Mouse (Mus musculus): ENCODE results near the gene Frmd4a. TPM values are rescaled to one million over a fixed set of nuclear protein-coding genes. Genes with fewer than 3 reads are reported as not detected.

Gene Frmd4a
- polyA plus RNA-seq, 1 experiment from 2014 or later, result 19.3 TPM

DNA sequence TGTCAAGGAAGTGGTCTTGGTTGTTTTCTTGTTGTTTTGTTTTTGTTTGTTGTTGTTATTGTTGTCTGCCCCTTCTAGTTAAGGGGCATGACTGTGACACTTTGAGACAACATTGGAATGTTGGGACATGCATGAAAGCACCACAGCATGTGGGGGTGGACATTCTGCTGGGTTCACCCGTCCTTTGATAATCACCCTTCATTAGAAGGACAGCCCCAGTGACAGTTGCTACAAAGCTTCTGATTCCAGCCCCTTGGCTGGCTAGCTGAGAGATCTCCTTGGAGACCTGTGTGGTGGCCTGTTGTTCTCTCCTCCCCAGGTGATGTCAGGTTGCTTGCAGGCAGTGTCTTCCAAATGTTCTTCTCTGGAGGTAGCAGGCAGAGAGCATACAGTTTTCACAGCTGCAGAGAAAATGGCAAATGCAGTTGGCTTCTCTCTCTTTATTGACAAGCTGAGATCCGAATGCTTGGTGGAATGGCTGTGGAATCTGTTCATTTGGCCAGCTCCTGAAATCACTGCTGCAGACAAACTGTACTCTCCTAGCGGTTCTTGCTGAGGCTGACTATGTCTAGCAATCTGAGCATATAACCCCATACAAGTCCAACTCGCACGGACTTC is 136.6 kb downstream of the Frmd4a start:
- no peak overlapping the region for H3K9ac ChIP-seq (ENCODE audit: low read length)
- H3K4me2 ChIP-seq (ENCODE audit: low read depth, low read length), result no peak overlapping the region

DNA sequence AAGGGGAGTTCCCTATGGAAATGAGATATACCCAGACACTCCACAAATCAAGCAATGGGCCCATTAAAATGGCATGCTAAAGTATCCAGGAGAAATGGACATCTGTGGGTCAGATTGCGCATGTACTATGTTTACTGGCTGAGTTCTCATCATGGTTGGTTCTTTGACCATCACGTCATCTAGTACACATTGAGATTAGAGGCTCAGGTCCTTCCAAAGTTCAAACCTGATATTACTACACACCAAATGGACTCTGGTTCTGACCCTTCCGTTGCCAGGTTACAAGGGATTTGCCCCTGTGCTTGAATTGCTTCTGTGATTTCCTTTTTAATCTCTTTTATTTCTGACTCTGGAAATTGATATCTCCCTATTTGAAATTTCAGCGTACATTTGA is 137.1 kb downstream of the Frmd4a start:
- Histone ChIP-seq H3K4me2 (ENCODE audit: low read depth, low read length) (no peak overlapping the region), H3K27ac (ENCODE audit: low read length) (no peak overlapping the region), H3K9me3 (replicated peaks; ENCODE audit: control insufficient read depth, low read length) (no peaks in the 10 kb centered on the region), H3K9ac (ENCODE audit: low read length) (no peak overlapping the region), H3K36me3 (ENCODE audit: control insufficient read depth, insufficient read depth) (no peaks in the 10 kb centered on the region), H3K27me3 (ENCODE audit: control insufficient read depth, insufficient read depth, low read length) (no peaks in the 10 kb centered on the region), H3K4me3 (ENCODE audit: low read length) (no peak overlapping the region), H3K4me1 (ENCODE audit: control insufficient read depth, insufficient read depth, low read length) (peaks cover 8% of the 10 kb centered on the region)
- 91% methylated on average over 4 of the region's 4 CpGs for WGBS
- ATAC-seq (replicated peaks; ENCODE audit: extremely low read depth, insufficient read depth, low FRiP score), result no peak

More for the DNA sequence above, 136.6 kb downstream of the Frmd4a start:
- Histone ChIP-seq H3K27ac (ENCODE audit: low read length) (no peak overlapping the region), H3K4me1 (ENCODE audit: control insufficient read depth, insufficient read depth, low read length) (peaks cover 3% of the 10 kb centered on the region), H3K4me3 (ENCODE audit: low read length) (no peak overlapping the region), H3K36me3 (ENCODE audit: control insufficient read depth, insufficient read depth) (no peaks in the 10 kb centered on the region), H3K9me3 (replicated peaks; ENCODE audit: control insufficient read depth, low read length) (no peaks in the 10 kb centered on the region), H3K27me3 (ENCODE audit: control insufficient read depth, insufficient read depth, low read length) (no peaks in the 10 kb centered on the region)
- ATAC-seq (replicated peaks; ENCODE audit: extremely low read depth, insufficient read depth, low FRiP score), result no peak
- WGBS, result 70% methylated on average over 5 of the region's 5 CpGs

DNA sequence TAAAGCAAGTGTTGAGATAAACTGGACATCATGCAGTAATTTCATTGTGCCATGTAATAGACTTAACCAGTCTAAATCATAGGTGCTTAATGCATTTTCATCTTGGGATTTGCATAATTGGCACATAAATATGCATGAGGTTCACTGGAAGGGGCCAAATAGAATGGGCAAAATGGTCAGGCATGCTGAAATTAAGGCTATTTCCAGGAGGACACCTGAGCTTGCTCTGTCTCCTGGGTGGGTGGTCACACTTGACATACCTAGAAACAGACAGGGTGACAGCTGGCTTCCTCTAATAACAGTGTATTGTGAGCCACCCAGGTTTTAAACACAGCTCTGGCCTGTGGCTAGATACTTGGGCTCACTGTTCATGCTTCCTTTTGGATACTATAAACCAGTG is 137.9 kb downstream of the Frmd4a start:
- H3K9me3 ChIP-seq (replicated peaks; ENCODE audit: control insufficient read depth, low read length), result no peaks in the 10 kb centered on the region
- H3K27ac ChIP-seq (ENCODE audit: low read length), result no peak overlapping the region
- H3K4me1 ChIP-seq (ENCODE audit: control insufficient read depth, insufficient read depth, low read length), result peaks cover 12% of the 10 kb centered on the region
- H3K9ac ChIP-seq (ENCODE audit: low read length), result no peak overlapping the region
- H3K4me2 ChIP-seq (ENCODE audit: low read depth, low read length), result no peak overlapping the region
- no peak overlapping the region for H3K4me3 ChIP-seq (ENCODE audit: low read length)
- no peak for ATAC-seq (replicated peaks; ENCODE audit: extremely low read depth, insufficient read depth, low FRiP score)
- H3K36me3 ChIP-seq (ENCODE audit: control insufficient read depth, insufficient read depth), result no peaks in the 10 kb centered on the region
- no peaks in the 10 kb centered on the region for H3K27me3 ChIP-seq (ENCODE audit: control insufficient read depth, insufficient read depth, low read length)

GRCm38 (mm10) chr2:4156511-4156910 is 139.0 kb downstream of the Frmd4a start:
- no peak overlapping the region for H3K4me3 ChIP-seq (ENCODE audit: low read length)
- H3K27me3 ChIP-seq (ENCODE audit: control insufficient read depth, insufficient read depth, low read length), result no peaks in the 10 kb centered on the region
- no peak for ATAC-seq (replicated peaks; ENCODE audit: extremely low read depth, insufficient read depth, low FRiP score)
- peaks cover 12% of the 10 kb centered on the region for H3K4me1 ChIP-seq (ENCODE audit: control insufficient read depth, insufficient read depth, low read length)
- H3K36me3 ChIP-seq (ENCODE audit: control insufficient read depth, insufficient read depth), result no peaks in the 10 kb centered on the region
- H3K4me2 ChIP-seq (ENCODE audit: low read depth, low read length), result no peak overlapping the region
- H3K27ac ChIP-seq (ENCODE audit: low read length), result no peak overlapping the region
- no peak overlapping the region for H3K9ac ChIP-seq (ENCODE audit: low read length)
- no peaks in the 10 kb centered on the region for H3K9me3 ChIP-seq (replicated peaks; ENCODE audit: control insufficient read depth, low read length)

DNA sequence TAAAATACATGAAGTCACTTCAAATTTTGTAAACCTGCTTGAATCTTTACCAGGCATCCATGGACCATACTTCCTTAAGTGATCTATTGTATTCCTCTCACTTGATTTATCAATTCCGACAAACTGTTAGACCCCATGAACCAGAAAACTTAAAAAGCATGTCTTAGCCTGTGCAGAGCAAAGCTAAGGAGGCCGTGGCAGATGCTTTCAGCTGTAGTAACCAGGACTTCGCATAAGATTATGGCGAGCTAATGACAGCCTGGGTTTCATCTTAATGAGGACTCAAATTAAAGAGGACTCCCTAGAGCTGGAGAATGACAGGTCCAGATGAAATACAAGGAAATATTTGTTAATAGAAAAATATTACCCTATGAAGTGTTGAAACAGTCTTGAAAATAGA is 139.9 kb downstream of the Frmd4a start:
- no peak overlapping the region for H3K4me3 ChIP-seq (ENCODE audit: low read length)
- H3K4me1 ChIP-seq (ENCODE audit: control insufficient read depth, insufficient read depth, low read length), result peaks cover 12% of the 10 kb centered on the region
- H3K9ac ChIP-seq (ENCODE audit: low read length), result no peak overlapping the region
- H3K27ac ChIP-seq (ENCODE audit: low read length), result no peak overlapping the region
- WGBS, result 77% methylated on average over 4 of the region's 4 CpGs
- no peak for ATAC-seq (replicated peaks; ENCODE audit: extremely low read depth, insufficient read depth, low FRiP score)
- no peaks in the 10 kb centered on the region for H3K9me3 ChIP-seq (replicated peaks; ENCODE audit: control insufficient read depth, low read length)
- no peaks in the 10 kb centered on the region for H3K27me3 ChIP-seq (ENCODE audit: control insufficient read depth, insufficient read depth, low read length)
- no peaks in the 10 kb centered on the region for H3K36me3 ChIP-seq (ENCODE audit: control insufficient read depth, insufficient read depth)
- no peak overlapping the region for H3K4me2 ChIP-seq (ENCODE audit: low read depth, low read length)

- Histone ChIP-seq H3K4me1 (ENCODE audit: control insufficient read depth, insufficient read depth, low read length) (peaks cover 10% of the 10 kb centered on the region), H3K36me3 (ENCODE audit: control insufficient read depth, insufficient read depth) (no peaks in the 10 kb centered on the region), H3K4me3 (ENCODE audit: low read length) (no peak overlapping the region), H3K27ac (ENCODE audit: low read length) (peak overlapping the region; percentile 50), H3K4me2 (ENCODE audit: low read depth, low read length) (peak overlapping the region; percentile 33; the same call in 1 of the 2 replicates), H3K27me3 (ENCODE audit: control insufficient read depth, insufficient read depth, low read length) (no peaks in the 10 kb centered on the region), H3K9ac (ENCODE audit: low read length) (no peak overlapping the region), H3K9me3 (replicated peaks; ENCODE audit: control insufficient read depth, low read length) (no peaks in the 10 kb centered on the region)
- ATAC-seq (replicated peaks; ENCODE audit: extremely low read depth, insufficient read depth, low FRiP score), result no peak
- 55% methylated on average over 15 of the region's 15 CpGs for WGBS
Observed at GRCm38 (mm10) chr2:4159574-4160203, 142.2 kb downstream of the Frmd4a start.

GRCm38 (mm10) chr2:4166191-4166590 is 148.7 kb downstream of the Frmd4a start:
- H3K9me3 ChIP-seq (replicated peaks; ENCODE audit: control insufficient read depth, low read length), result peaks cover 3% of the 10 kb centered on the region; the same call in 1 of the 2 replicates
- WGBS, result 76% methylated on average over 2 of the region's 2 CpGs
- no peak for ATAC-seq (replicated peaks; ENCODE audit: extremely low read depth, insufficient read depth, low FRiP score)

GRCm38 (mm10) chr2:4167131-4167530 is 149.6 kb downstream of the Frmd4a start:
- Histone ChIP-seq H3K27ac (ENCODE audit: low read length) (no peak overlapping the region), H3K36me3 (ENCODE audit: control insufficient read depth, insufficient read depth) (no peaks in the 10 kb centered on the region), H3K27me3 (ENCODE audit: control insufficient read depth, insufficient read depth, low read length) (no peaks in the 10 kb centered on the region), H3K4me3 (ENCODE audit: low read length) (no peak overlapping the region), H3K4me2 (ENCODE audit: low read depth, low read length) (no peak overlapping the region), H3K9ac (ENCODE audit: low read length) (no peak overlapping the region), H3K9me3 (replicated peaks; ENCODE audit: control insufficient read depth, low read length) (peaks cover 3% of the 10 kb centered on the region; the same call in 1 of the 2 replicates), H3K4me1 (ENCODE audit: control insufficient read depth, insufficient read depth, low read length) (peaks cover 8% of the 10 kb centered on the region)
- no peak for ATAC-seq (replicated peaks; ENCODE audit: extremely low read depth, insufficient read depth, low FRiP score)
- WGBS, result 78% methylated on average over 6 of the region's 6 CpGs

More at GRCm38 (mm10) chr2:4166191-4166590, 148.7 kb downstream of the Frmd4a start:
- H3K4me3 ChIP-seq (ENCODE audit: low read length), result no peak overlapping the region
- no peak overlapping the region for H3K9ac ChIP-seq (ENCODE audit: low read length)
- no peak overlapping the region for H3K4me2 ChIP-seq (ENCODE audit: low read depth, low read length)
- peaks cover 8% of the 10 kb centered on the region for H3K4me1 ChIP-seq (ENCODE audit: control insufficient read depth, insufficient read depth, low read length)
- H3K27ac ChIP-seq (ENCODE audit: low read length), result no peak overlapping the region
- no peaks in the 10 kb centered on the region for H3K27me3 ChIP-seq (ENCODE audit: control insufficient read depth, insufficient read depth, low read length)
- no peaks in the 10 kb centered on the region for H3K36me3 ChIP-seq (ENCODE audit: control insufficient read depth, insufficient read depth)

DNA sequence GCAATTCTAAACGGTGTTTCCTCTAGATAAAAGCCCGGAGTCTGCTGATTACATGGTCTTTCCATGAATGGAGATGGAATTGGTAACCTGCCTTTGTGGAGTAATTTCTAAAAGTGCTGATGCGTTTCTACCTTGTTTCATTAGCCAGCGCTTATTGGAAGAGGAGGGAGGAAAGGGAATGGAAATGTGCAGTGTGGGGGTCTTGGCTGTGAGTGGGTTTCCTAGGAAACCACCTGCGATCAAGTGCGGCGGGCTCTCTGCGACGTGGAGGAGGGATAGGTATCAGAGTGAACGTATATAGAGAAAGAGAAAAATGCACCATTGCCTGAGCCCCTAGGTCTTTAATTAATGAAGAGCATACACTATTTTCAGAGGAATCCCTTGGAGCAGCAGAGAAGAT is 152.2 kb downstream of the Frmd4a start:
- no peak overlapping the region for H3K9ac ChIP-seq (ENCODE audit: low read length)
- H3K4me2 ChIP-seq (ENCODE audit: low read depth, low read length), result no peak overlapping the region
- peaks cover 3% of the 10 kb centered on the region; the same call in 1 of the 2 replicates for H3K9me3 ChIP-seq (replicated peaks; ENCODE audit: control insufficient read depth, low read length)
- 68% methylated on average over 10 of the region's 10 CpGs for WGBS
- no peak for ATAC-seq (replicated peaks; ENCODE audit: extremely low read depth, insufficient read depth, low FRiP score)
- no peaks in the 10 kb centered on the region for H3K27me3 ChIP-seq (ENCODE audit: control insufficient read depth, insufficient read depth, low read length)
- H3K36me3 ChIP-seq (ENCODE audit: control insufficient read depth, insufficient read depth), result no peaks in the 10 kb centered on the region
- peaks cover 8% of the 10 kb centered on the region for H3K4me1 ChIP-seq (ENCODE audit: control insufficient read depth, insufficient read depth, low read length)
- no peak overlapping the region for H3K4me3 ChIP-seq (ENCODE audit: low read length)
- H3K27ac ChIP-seq (ENCODE audit: low read length), result no peak overlapping the region

Measured in heart, embryonic 16.5 days (tissue).